8 mouse cellular contexts compared by ENCODE assay signal in genomic region chr5:17556073-17556473, GRCm38 (mm10). TPM values are rescaled to one million over a fixed set of nuclear protein-coding genes. Genes with fewer than 3 reads are reported as not detected.
A peak's percentile ranks its signal among the peaks of the same experiment; 100 is the strongest.
DNase-seq lines count a peak whose midpoint lies in the region; ATAC-seq and TF ChIP-seq lines count a peak whose summit lies in the region.

No protein-coding gene starts in this region.

- no peak overlapping the region for H3K27ac ChIP-seq in neural tube, embryonic 11.5 days (ENCODE audit: low read depth, low read length)
- H3K27ac ChIP-seq in lung, embryonic 15.5 days, result peak overlapping the region; percentile 9
- no peak overlapping the region for H3K27ac ChIP-seq in left cerebral cortex, adult 2 months

- no peak overlapping the region for H3K4me3 ChIP-seq in neural tube, embryonic 11.5 days (ENCODE audit: low read depth, low read length)
- H3K4me3 ChIP-seq in lung, embryonic 15.5 days, result no peak overlapping the region
- no peak overlapping the region for H3K4me3 ChIP-seq in left cerebral cortex, adult 2 months

- intact Hi-C loops in left cerebral cortex, adult 2 months (cut with DNase I), result no loop called here

- H3K4me1 ChIP-seq in neural tube, embryonic 11.5 days (ENCODE audit: control insufficient read depth, insufficient read depth, low read length), result no peaks in the 10 kb centered on the region
- H3K4me1 ChIP-seq in lung, embryonic 15.5 days, result 0 out of 2 replicates have a peak, but pooled peaks cover 6% of the 10 kb centered on the region

- H3K36me3 ChIP-seq in neural tube, embryonic 11.5 days (ENCODE audit: control insufficient read depth, insufficient read depth, low read length), result no peaks in the 10 kb centered on the region
- no peaks in the 10 kb centered on the region for H3K36me3 ChIP-seq in lung, embryonic 15.5 days

- 51% methylated on average over 7 of the region's 7 CpGs for WGBS in neural tube, embryonic 11.5 days
- WGBS in lung, embryonic 15.5 days, result 13% methylated on average over 7 of the region's 7 CpGs

- H3K9ac ChIP-seq in neural tube, embryonic 11.5 days (ENCODE audit: low read length), result no peak overlapping the region
- H3K9ac ChIP-seq in lung, embryonic 15.5 days, result no peak overlapping the region

- TF ChIP-seq CTCF in left cerebral cortex, adult 2 months (IDR thresholded peaks at IDR 0.05), result no peak

- no peak overlapping the region for H3K4me2 ChIP-seq in neural tube, embryonic 11.5 days (ENCODE audit: low read depth)
- H3K4me2 ChIP-seq in lung, embryonic 15.5 days, result no peak overlapping the region

- ATAC-seq in neural tube, embryonic 11.5 days (ENCODE audit: insufficient read depth, low FRiP score, low TSS enrichment), result no peak
- ATAC-seq in hematopoietic stem cell, adult 5-6 weeks (replicated peaks in 1 of 2; ENCODE audit: insufficient read depth in 1 of 2, low FRiP score in 2 of 2, low TSS enrichment in 1 of 2, low read depth in 1 of 2, poor library complexity in 2 of 2, severe bottlenecking in 2 of 2), result peak; percentile 82 to 85
- peak; percentile 94 for ATAC-seq in lung, embryonic 15.5 days (ENCODE audit: borderline replicate concordance, extremely low read depth, low FRiP score, low TSS enrichment)

- peak; percentile 14 for DNase-seq in neural tube, embryonic 11.5 days (ENCODE audit: low spot score)
- no peak for DNase-seq in neural tube, embryonic 10.5 days (ENCODE audit: extremely low spot score, low spot score)
- DNase-seq in adrenal gland, postnatal 36 days, result peak; percentile 55 to 62
- no peak for DNase-seq in thymus, postnatal 0 days (ENCODE audit: low spot score)
- no peak for DNase-seq in left cerebral cortex, adult 2 months (ENCODE audit: extremely low spot score in 1 of 2, low spot score in 2 of 2)
- no peak for DNase-seq in frontal cortex, adult 2 months (ENCODE audit: extremely low spot score in 1 of 2, low spot score in 1 of 2)

- H3K9me3 ChIP-seq in neural tube, embryonic 11.5 days (ENCODE audit: control insufficient read depth, low read length), result no peaks in the 10 kb centered on the region
- no peaks in the 10 kb centered on the region for H3K9me3 ChIP-seq in lung, embryonic 15.5 days

- H3K27me3 ChIP-seq in neural tube, embryonic 11.5 days (ENCODE audit: control insufficient read depth, insufficient read depth, low read length), result no peaks in the 10 kb centered on the region
- H3K27me3 ChIP-seq in lung, embryonic 15.5 days, result no peaks in the 10 kb centered on the region

RNA-seq across cellular contexts. Expression of gene Sema3c, which starts 18.0 kb away (rescaled TPM):
- 29.9 and 33.5 TPM in 2 replicates for polyA plus RNA-seq in neural tube, embryonic 11.5 days (2014; fragmentation: Nextera tagmentation; extraction: Ambion mirVana)
- total RNA-seq in adrenal gland, postnatal 36 days (2021), result 10 to 100 TPM; 12.4 to 16.4 TPM
- total RNA-seq in hematopoietic stem cell, adult 5-6 weeks (2017), result not detected in 2 replicates
- polyA plus RNA-seq in lung, embryonic 15.5 days (2015; fragmentation: Nextera tagmentation; extraction: Ambion mirVana), result 30.6 and 34.0 TPM in 2 replicates
- 3.6 TPM in 2 replicates for polyA plus RNA-seq in thymus, postnatal 0 days (2015; fragmentation: Nextera tagmentation; extraction: Ambion mirVana)
- 10 to 100 TPM; 16.3 to 22.6 TPM for total RNA-seq in left cerebral cortex, adult 2 months (2021)
- polyA plus RNA-seq in frontal cortex, adult 2 months (2012; rRNA removed), result 23.5 and 25.5 TPM in 2 replicates

Comparison
In these comparisons a context has a peak if more than half of its experiments do, and no peak if none do; other contexts are left out.
1. DNase-seq: peak in neural tube, embryonic 11.5 days (single experiment) and adrenal gland, postnatal 36 days (2 of 2); none in neural tube, embryonic 10.5 days (single experiment), thymus, postnatal 0 days (single experiment), left cerebral cortex, adult 2 months (0 of 2) and frontal cortex, adult 2 months (0 of 2).